Mouse (Mus musculus): ENCODE measurements around the gene Lamc3. TPM values are rescaled to one million over a fixed set of nuclear protein-coding genes. Genes with fewer than 3 reads are reported as not detected.

Lamc3 gene
- polyA plus RNA-seq, 1 experiment: 4.4 TPM

DNA sequence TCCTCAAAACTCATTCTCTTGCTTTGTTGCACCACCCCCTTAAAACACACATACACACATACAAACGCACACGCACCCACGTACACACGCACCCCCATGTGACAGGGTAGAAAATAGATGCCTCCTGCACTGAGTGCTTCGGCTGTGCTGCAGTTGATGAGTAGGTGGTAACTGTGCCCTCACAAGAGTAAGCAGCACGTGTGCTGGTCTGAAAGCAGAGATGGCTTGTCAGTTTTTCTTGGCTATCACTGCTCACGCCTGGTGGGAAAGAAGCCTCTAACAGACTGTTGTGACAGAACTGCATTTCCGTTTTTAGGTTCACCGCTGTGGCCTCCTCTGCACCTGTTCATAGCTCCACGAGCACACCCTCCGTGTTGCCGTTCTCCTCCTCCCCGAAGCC lies 109.0 kb downstream of the Lamc3 start:
- Histone ChIP-seq H3K27ac (ENCODE audit: insufficient read depth, low read depth, low read length) (no peak overlapping the region), H3K27me3 (ENCODE audit: control insufficient read depth, insufficient read depth, low read length) (no peaks in the 10 kb centered on the region), H3K36me3 (ENCODE audit: control insufficient read depth, insufficient read depth, low read length) (peaks cover 81% of the 10 kb centered on the region), H3K4me1 (ENCODE audit: control insufficient read depth, insufficient read depth, insufficient read length, low read length) (no peaks in the 10 kb centered on the region), H3K4me3 (ENCODE audit: low read depth, low read length) (no peak overlapping the region)
- WGBS: 95% methylated on average over 13 of the region's 13 CpGs
- TF ChIP-seq POLR2A (IDR thresholded peaks at IDR 0.05; ENCODE audit: low read depth, low read length) (no peak), CTCF (IDR thresholded peaks at IDR 0.05; ENCODE audit: extremely low read depth, insufficient read length, insufficient replicate concordance, low read depth, low read length) (no peak)

Other genes starting within 250 kb of the Lamc3 start
- gene Prdm12, start 247.3 kb upstream of the Lamc3 start, polyA plus RNA-seq (2012; rRNA removed): 0.04 TPM in 1 of 2 replicates, not detected in the other
- gene Exosc2, start 216.6 kb upstream of the Lamc3 start, polyA plus RNA-seq (2012; rRNA removed): 2.5 and 4.0 TPM in 2 replicates
- 28.0 and 55.5 TPM in 2 replicates for gene Abl1, start 198.9 kb upstream of the Lamc3 start, polyA plus RNA-seq (2012; rRNA removed)
- gene Qrfp, start 76.7 kb upstream of the Lamc3 start, polyA plus RNA-seq (2012; rRNA removed): 0.06 and 0.11 TPM in 2 replicates
- gene Fibcd1, start 41.3 kb upstream of the Lamc3 start, polyA plus RNA-seq (2012; rRNA removed): 0.30 and 0.91 TPM in 2 replicates
- 0.47 and 0.80 TPM in 2 replicates for gene Aif1l, start 62.8 kb downstream of the Lamc3 start, polyA plus RNA-seq (2012; rRNA removed)
- 11.4 and 21.8 TPM in 2 replicates for gene Nup214, start 87.1 kb downstream of the Lamc3 start, polyA plus RNA-seq (2012; rRNA removed)
- 8.2 and 25.3 TPM in 2 replicates for gene Fam78a, start 197.6 kb downstream of the Lamc3 start, polyA plus RNA-seq (2012; rRNA removed)
- gene Plpp7, start 208.2 kb downstream of the Lamc3 start, polyA plus RNA-seq (2012; rRNA removed): 2.2 and 3.5 TPM in 2 replicates

Measured in small intestine, adult 2 months (tissue).